Mouse (Mus musculus) lung, adult 18-20 months (tissue): ENCODE measurements at regions not wholly inside any gene's neighbourhood (a gene's known extent, or its start where the extent isn't known, plus 50 kb on each side); places are given as distances from the start of the nearest gene placed in this dataset.

Source experiments
- DNase-seq, 2 experiments: peaks; one replicate each; pipeline ENCODE4 v3.0.0; 2022; ENCODE audit warnings: mixed read lengths in 2 of 2

- peak; percentile 46 to 58 for DNase-seq
These were observed 102.6 kb upstream of the Tgfbr2 start for GRCm38 (mm10) chr9:116277736-116278135.

- DNase-seq: no peak
These were observed 101.0 kb upstream of the Tgfbr2 start for GRCm38 (mm10) chr9:116276141-116276540.

- DNase-seq: no peak
These were observed 97.3 kb upstream of the Tgfbr2 start for GRCm38 (mm10) chr9:116272446-116272845.

GRCm38 (mm10) chr9:116270417-116270828 is 95.3 kb upstream of the Tgfbr2 start:
- peak; percentile 87 to 89 for DNase-seq

GRCm38 (mm10) chr9:116267411-116267810 is 92.3 kb upstream of the Tgfbr2 start:
- DNase-seq: no peak

GRCm38 (mm10) chr9:116263833-116264232 is 88.7 kb upstream of the Tgfbr2 start:
- DNase-seq: no peak

GRCm38 (mm10) chr9:116259569-116259968 is 84.4 kb upstream of the Tgfbr2 start:
- DNase-seq: no peak

- peak; percentile 24 to 52 for DNase-seq
These were observed 78.4 kb upstream of the Tgfbr2 start for GRCm38 (mm10) chr9:116253546-116253945.

GRCm38 (mm10) chr9:116252788-116253187 is 77.6 kb upstream of the Tgfbr2 start:
- DNase-seq: no peak

- DNase-seq: no peak
These were observed 74.6 kb upstream of the Tgfbr2 start for GRCm38 (mm10) chr9:116249791-116250190.

- DNase-seq: no peak
These were observed 70.0 kb upstream of the Tgfbr2 start for GRCm38 (mm10) chr9:116245136-116245535.

GRCm38 (mm10) chr9:116244619-116244899 is 69.4 kb upstream of the Tgfbr2 start:
- no peak for DNase-seq

GRCm38 (mm10) chr9:116243775-116244618 is 68.8 kb upstream of the Tgfbr2 start:
- DNase-seq: no peak

- peak in 1 of 2 experiments; percentile 52 for DNase-seq
These were observed 66.9 kb upstream of the Tgfbr2 start for GRCm38 (mm10) chr9:116241933-116242526.

- peak; percentile 51 to 66 for DNase-seq
These were observed 66.1 kb upstream of the Tgfbr2 start for GRCm38 (mm10) chr9:116241290-116241689.

- DNase-seq: no peak
These were observed 61.7 kb upstream of the Tgfbr2 start for GRCm38 (mm10) chr9:116236836-116237235.

GRCm38 (mm10) chr9:116234170-116234569 is 59.0 kb upstream of the Tgfbr2 start:
- DNase-seq: peak; percentile 72 to 77

GRCm38 (mm10) chr9:116232386-116232785 is 57.2 kb upstream of the Tgfbr2 start:
- peak in 1 of 2 experiments; percentile 43 for DNase-seq

GRCm38 (mm10) chr9:116231351-116232311 is 56.5 kb upstream of the Tgfbr2 start:
- DNase-seq: peak; percentile 75 to 84

GRCm38 (mm10) chr9:116230346-116230745 is 55.2 kb upstream of the Tgfbr2 start:
- DNase-seq: no peak

GRCm38 (mm10) chr9:116228443-116228842 is 53.3 kb upstream of the Tgfbr2 start:
- DNase-seq: no peak

GRCm38 (mm10) chr9:116227738-116228137 is 52.6 kb upstream of the Tgfbr2 start:
- no peak for DNase-seq
